Mouse (Mus musculus) limb, embryonic 13.5 days (tissue): ENCODE measurements around the gene Allc. TPM values are rescaled to one million over a fixed set of nuclear protein-coding genes. Genes with fewer than 3 reads are reported as not detected.

Experiments
- ATAC-seq: fragments of 200-750 bp; cut with Nextera tagmentation; 2 replicates; pipeline ENCODE4 v1.8.0; 2017; ENCODE audit warnings: low read depth, moderate number of reproducible peaks, moderate TSS enrichment; ENCODE audit not compliant: low FRiP score
- H3K27ac ChIP-seq: fragments of 300-500 bp; sonication (generic); 2 replicates; pipeline ENCODE4 v1.5.1; 2015; ENCODE audit warnings: inconsistent platforms, mild to moderate bottlenecking, moderate library complexity
- H3K27me3 ChIP-seq: fragments of 300-500 bp; sonication (generic); 2 replicates; pipeline ENCODE4 v1.6.1; 2015; ENCODE audit warnings: mild to moderate bottlenecking, inconsistent platforms
- H3K36me3 ChIP-seq: fragments of 300-500 bp; sonication (generic); 2 replicates; pipeline ENCODE4 v1.6.1; 2015; ENCODE audit warnings: inconsistent platforms, mild to moderate bottlenecking, moderate library complexity
- H3K4me1 ChIP-seq: fragments of 300-500 bp; sonication (generic); 2 replicates; pipeline ENCODE4 v1.6.1; 2015; ENCODE audit warnings: inconsistent platforms
- H3K4me2 ChIP-seq: fragments of 300-500 bp; sonication (generic); replicated peaks from 2 replicates; pipeline ENCODE4 v1.6.1; 2015; ENCODE audit warnings: inconsistent platforms, mild to moderate bottlenecking, moderate library complexity
- H3K4me3 ChIP-seq: fragments of 300-500 bp; sonication (generic); 2 replicates; pipeline ENCODE4 v1.5.1; 2015; ENCODE audit warnings: moderate library complexity, mild to moderate bottlenecking, inconsistent platforms
- H3K9ac ChIP-seq: fragments of 300-500 bp; sonication (generic); 2 replicates; pipeline ENCODE4 v1.6.1; 2015; ENCODE audit warnings: mild to moderate bottlenecking, inconsistent platforms
- H3K9me3 ChIP-seq: fragments of 300-500 bp; sonication (generic); 2 replicates; pipeline ENCODE4 v1.6.1; 2016; ENCODE audit warnings: inconsistent platforms
- WGBS: fragments of 180-500 bp; shearing (Covaris S2); methylation state at CpG from one replicate; pipeline ENCODE4 v1.1.7; 2015; 5-methylcytosine and 5-hydroxymethylcytosine counted together
- polyA plus RNA-seq: library from polyadenylated mRNA; unstranded; fragments of >200 nt; fragmentation: Nextera tagmentation; extraction: Ambion mirVana; gene quantifications from 2 replicates; pipeline ENCODE4 v1.2.1, GENCODE M21; 2015

Gene Allc
- polyA plus RNA-seq, 1 experiment from 2014 or later, result not detected

DNA sequence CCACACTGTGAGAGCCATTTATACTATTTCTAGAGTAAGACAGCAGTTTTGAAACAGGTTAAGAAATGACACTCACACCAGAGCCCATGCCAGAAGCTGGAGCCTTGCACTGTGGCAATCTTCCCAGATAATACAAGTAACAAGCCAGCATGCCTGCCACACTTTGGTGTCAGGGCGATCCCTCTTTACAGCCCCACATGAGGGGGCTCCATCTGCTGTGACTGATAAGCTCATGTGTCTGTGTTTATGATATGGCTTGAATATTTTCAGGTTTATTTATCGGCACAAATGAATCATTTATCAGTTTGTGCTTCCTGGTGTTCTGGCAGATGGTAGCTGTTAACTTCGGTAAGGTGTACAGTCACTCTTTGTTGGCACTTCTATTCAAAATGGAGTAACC lies 4.2 kb downstream of the Allc start:
- no peak overlapping the region for H3K4me2 ChIP-seq
- H3K9me3 ChIP-seq, result no peaks in the 10 kb centered on the region
- no peak overlapping the region for H3K27ac ChIP-seq
- 84% methylated on average over 3 of the region's 3 CpGs for WGBS
- ATAC-seq, result no peak
- 0 out of 2 replicates have a peak, but pooled peaks cover 5% of the 10 kb centered on the region for H3K4me1 ChIP-seq
- no peaks in the 10 kb centered on the region for H3K36me3 ChIP-seq
- no peak overlapping the region for H3K9ac ChIP-seq
- no peaks in the 10 kb centered on the region for H3K27me3 ChIP-seq
- H3K4me3 ChIP-seq, result no peak overlapping the region

DNA sequence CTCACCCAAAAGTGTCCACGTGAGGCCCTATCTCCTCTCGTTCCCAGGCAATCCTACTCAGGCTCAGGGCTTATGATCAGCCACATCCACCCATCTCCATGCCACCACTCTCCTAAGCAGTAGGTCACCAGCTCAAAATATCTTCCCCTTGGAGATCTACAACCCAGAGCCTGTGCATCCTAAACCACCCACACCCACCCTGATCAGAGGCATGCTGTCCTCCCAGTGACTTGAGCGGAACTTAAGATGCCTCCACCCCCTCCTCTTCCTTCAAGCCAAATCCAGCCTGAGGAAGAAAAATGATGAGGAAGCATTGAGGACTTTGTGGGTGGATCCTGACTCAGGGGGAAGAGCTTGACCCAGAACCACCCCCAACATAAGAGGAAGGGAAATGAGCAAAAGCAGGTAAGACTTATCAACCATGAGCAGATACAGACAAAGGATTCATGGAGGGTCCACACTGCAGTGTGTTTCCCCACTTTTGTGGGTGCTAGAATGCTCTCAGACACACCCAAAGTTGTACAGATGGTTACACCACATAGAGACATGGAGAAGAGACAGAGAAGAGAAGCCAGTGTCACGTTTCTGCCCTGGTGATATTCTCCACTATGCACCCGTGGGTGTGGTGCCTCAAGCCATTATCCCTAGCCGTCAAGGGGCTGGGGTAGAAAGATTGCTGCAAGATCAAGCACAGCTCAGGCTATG lies 6.8 kb downstream of the Allc start:
- ATAC-seq, result no peak
- H3K27ac ChIP-seq, result no peak overlapping the region
- no peaks in the 10 kb centered on the region for H3K9me3 ChIP-seq
- H3K4me3 ChIP-seq, result no peak overlapping the region
- H3K4me1 ChIP-seq, result 0 out of 2 replicates have a peak, but pooled peaks cover 11% of the 10 kb centered on the region
- no peak overlapping the region for H3K9ac ChIP-seq
- no peaks in the 10 kb centered on the region for H3K36me3 ChIP-seq
- 73% methylated on average over 6 of the region's 6 CpGs for WGBS
- H3K27me3 ChIP-seq, result no peaks in the 10 kb centered on the region
- H3K4me2 ChIP-seq, result no peak overlapping the region

DNA sequence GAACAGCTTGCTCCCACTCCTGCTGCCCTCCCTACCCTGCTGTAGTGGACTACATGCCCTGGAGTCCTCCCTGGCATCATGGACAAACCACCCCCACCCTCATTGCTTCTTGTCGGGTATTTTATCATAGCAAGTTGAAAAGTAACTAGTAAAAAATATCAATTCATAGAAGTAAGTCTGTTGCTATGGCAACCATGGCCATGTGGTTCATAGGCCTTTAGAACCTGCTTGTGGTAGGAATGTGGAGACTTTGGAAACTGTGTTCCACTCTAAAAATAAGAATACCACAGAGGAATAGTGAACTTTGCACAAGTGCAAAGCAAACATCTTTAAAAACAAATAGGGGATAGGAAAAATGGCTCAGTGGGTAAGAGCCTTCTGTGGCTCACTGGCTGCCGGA lies 10.1 kb downstream of the Allc start:
- no peak overlapping the region for H3K27ac ChIP-seq

DNA sequence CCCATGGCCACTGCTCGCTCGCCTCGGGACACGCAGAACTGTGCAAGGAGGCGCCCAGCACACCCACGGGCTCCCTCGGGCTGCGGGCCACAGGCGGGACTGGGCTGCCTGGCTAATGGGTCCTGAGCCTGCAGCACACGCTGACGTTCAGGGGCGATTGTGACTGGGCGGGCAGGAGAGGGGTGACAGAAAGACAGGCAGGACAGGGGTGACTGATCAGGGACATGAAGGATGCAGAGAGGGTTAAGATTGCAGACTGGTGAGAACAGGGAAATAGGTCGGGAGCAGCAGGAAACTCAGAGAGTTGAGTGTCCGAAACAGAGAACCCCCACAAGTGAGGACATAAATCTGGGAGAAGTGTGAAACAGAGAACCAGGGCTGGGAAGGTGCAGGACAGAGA lies 30.0 kb downstream of the Allc start, which contains the start of gene Dcdc2c:
Gene Dcdc2c (minus strand): TSS at position 101 of the 400 bp plus-strand sequence.
- Histone ChIP-seq H3K9me3 (no peaks in the 10 kb centered on the region), H3K27ac (no peak within 1 kb of the TSS), H3K4me2 (peak within 1 kb of the TSS; percentile 38; the same call in 1 of the 2 replicates), H3K4me3 (no peak within 1 kb of the TSS), H3K4me1 (peaks cover 13% of the 10 kb centered on the region), H3K27me3 (peaks cover 8% of the 10 kb centered on the region; the same call in 1 of the 2 replicates), H3K9ac (no peak within 1 kb of the TSS), H3K36me3 (no peaks in the 10 kb centered on the region)
- ATAC-seq, result peak; percentile 28; the same call in 1 of the 2 replicates
- WGBS, result 73% methylated on average over 15 of the region's 15 CpGs

More for the DNA sequence above, 10.1 kb downstream of the Allc start:
- Histone ChIP-seq H3K9ac (no peak overlapping the region), H3K36me3 (no peaks in the 10 kb centered on the region), H3K4me2 (no peak overlapping the region), H3K27me3 (no peaks in the 10 kb centered on the region), H3K9me3 (no peaks in the 10 kb centered on the region), H3K4me3 (no peak overlapping the region), H3K4me1 (0 out of 2 replicates have a peak, but pooled peaks cover 11% of the 10 kb centered on the region)
- no peak for ATAC-seq
- 80% methylated on average over 2 of the region's 2 CpGs for WGBS

DNA sequence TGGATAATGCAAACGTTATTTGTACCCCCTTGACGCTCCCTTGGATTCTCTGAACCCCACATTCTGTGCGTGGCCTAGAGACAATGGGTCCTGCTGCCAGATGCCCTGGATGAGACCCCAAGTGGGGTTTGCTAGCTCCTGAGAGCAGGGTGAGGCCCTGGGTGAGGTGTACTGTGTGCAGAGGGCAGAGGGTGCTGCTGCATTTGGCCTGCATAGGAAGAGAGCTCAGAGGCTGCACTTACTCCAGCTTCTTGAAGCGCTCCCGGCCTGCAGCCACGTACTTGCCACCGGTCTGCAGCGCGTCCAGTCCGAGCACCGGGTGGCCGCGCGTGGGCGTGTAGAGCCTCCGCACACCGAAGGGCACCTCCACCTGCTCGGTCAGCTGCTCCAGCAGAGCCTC lies 30.5 kb downstream of the Allc start:
- no peaks in the 10 kb centered on the region for H3K36me3 ChIP-seq
- peaks cover 8% of the 10 kb centered on the region; the same call in 1 of the 2 replicates for H3K27me3 ChIP-seq
- no peak overlapping the region for H3K27ac ChIP-seq
- no peak for ATAC-seq
- H3K4me3 ChIP-seq, result no peak overlapping the region
- peaks cover 13% of the 10 kb centered on the region for H3K4me1 ChIP-seq
- 62% methylated on average over 18 of the region's 18 CpGs for WGBS
- H3K9me3 ChIP-seq, result no peaks in the 10 kb centered on the region
- H3K9ac ChIP-seq, result no peak overlapping the region
- peak overlapping the region; percentile 38; the same call in 1 of the 2 replicates for H3K4me2 ChIP-seq

DNA sequence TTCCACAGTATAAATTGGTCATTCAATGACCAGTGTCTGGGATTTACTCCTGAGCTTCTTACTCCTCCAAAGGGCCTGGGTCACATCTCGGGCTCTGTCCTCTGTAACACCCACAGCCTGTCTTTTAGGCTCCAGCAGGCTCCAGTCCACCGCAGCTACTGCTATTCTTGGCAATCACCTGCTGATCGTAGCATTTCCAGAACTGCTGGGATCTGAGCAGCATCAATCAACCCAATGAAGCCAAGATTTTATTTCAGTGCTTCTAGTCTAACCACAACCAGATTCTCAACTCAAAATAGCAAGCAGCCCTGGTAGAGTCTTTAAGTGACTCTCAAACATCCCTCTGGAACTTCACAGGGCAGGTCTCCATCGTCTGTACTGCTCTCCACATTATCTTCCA lies 33.4 kb downstream of the Allc start:
- ATAC-seq, result no peak; the same call in 1 of the 2 replicates
- H3K36me3 ChIP-seq, result no peaks in the 10 kb centered on the region
- H3K4me2 ChIP-seq, result no peak overlapping the region
- H3K27me3 ChIP-seq, result peaks cover 8% of the 10 kb centered on the region; the same call in 1 of the 2 replicates
- no peak overlapping the region for H3K9ac ChIP-seq
- H3K4me3 ChIP-seq, result no peak overlapping the region
- H3K4me1 ChIP-seq, result peaks cover 13% of the 10 kb centered on the region
- 29% methylated on average over 4 of the region's 4 CpGs for WGBS
- H3K27ac ChIP-seq, result peak overlapping the region; percentile 28; the same call in 1 of the 2 replicates
- no peaks in the 10 kb centered on the region for H3K9me3 ChIP-seq

DNA sequence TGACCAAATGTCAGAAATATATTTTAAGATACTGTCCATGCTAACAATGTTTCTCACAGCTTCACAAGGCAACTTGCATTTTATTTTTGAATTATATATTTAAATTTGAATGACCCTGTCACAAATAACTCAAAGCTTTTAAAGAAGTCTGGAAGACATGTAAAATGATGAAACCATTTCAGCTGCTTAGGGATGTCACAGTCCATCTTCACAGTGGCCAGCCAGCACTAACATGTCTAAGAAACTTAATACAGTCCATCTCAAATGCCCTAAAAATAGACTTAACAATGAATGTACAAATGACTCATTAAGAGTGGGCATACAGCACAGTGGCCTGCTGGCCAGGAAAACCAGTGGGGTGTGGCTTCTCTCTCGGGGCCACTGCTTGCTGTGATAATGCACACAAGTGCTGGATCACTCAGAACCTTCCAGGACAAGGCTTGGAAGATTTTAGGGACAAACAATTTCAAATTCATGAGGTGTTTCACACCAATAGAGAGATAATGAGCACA lies 68.0 kb downstream of the Allc start:
- no peaks in the 10 kb centered on the region for H3K4me1 ChIP-seq
- H3K9me3 ChIP-seq, result peaks cover 5% of the 10 kb centered on the region
- no peaks in the 10 kb centered on the region for H3K27me3 ChIP-seq
- H3K4me3 ChIP-seq, result no peak overlapping the region
- 56% methylated on average over 1 of the region's 1 CpGs for WGBS
- no peak overlapping the region for H3K9ac ChIP-seq
- H3K4me2 ChIP-seq, result no peak overlapping the region
- ATAC-seq, result no peak
- no peaks in the 10 kb centered on the region for H3K36me3 ChIP-seq
- H3K27ac ChIP-seq, result no peak overlapping the region

DNA sequence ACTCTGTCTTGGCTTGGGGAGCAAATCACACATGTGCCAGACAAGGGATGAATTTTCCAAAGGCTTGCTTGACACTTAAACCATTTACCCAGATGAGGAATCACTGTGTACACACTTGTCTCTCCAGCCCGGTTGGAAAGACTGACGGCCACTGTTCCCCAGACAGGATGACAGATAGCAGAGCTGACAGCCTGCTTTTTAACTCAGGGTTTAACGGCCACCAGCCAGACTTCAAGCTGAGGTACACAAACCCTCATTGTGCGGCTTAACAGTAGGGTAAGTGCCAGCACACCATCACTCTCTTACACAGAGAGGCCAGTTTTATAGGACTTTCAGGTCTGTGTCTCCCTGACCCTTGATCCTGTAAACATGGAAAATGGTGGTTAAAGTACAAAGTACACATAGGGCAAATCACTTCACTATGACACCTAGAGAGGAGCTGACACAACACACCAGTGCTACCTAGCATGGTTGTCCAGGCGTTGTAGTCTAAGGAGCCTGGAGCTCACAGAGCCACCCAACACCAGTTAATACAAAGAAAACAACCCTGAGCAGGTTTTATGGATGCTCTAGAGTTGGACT lies 72.5 kb downstream of the Allc start:
- Histone ChIP-seq H3K27me3 (no peaks in the 10 kb centered on the region), H3K27ac (no peak overlapping the region), H3K4me1 (no peaks in the 10 kb centered on the region), H3K36me3 (no peaks in the 10 kb centered on the region), H3K4me3 (no peak overlapping the region), H3K4me2 (no peak overlapping the region), H3K9me3 (peaks cover 5% of the 10 kb centered on the region), H3K9ac (no peak overlapping the region)
- no peak for ATAC-seq
- WGBS, result 21% methylated on average over 5 of the region's 5 CpGs

Other genes starting within 250 kb of the Allc start
- 0.13 and 0.28 TPM in 2 replicates for gene Dcdc2c, start 30.1 kb downstream of the Allc start, polyA plus RNA-seq
- 0.17 and 0.31 TPM in 2 replicates for gene Colec11, start 40.9 kb upstream of the Allc start, polyA plus RNA-seq
- gene Rps7, start 53.4 kb upstream of the Allc start, polyA plus RNA-seq, result 682 and 708 TPM in 2 replicates
- gene Rnaseh1, start 67.1 kb upstream of the Allc start, polyA plus RNA-seq, result 31.8 and 32.3 TPM in 2 replicates
- gene Adi1, start 92.7 kb upstream of the Allc start, polyA plus RNA-seq, result 65.3 and 66.0 TPM in 2 replicates
- gene Trappc12, start 167.9 kb upstream of the Allc start, polyA plus RNA-seq, result 40.9 and 42.2 TPM in 2 replicates
- 31.0 and 33.3 TPM in 2 replicates for gene Eipr1, start 169.3 kb upstream of the Allc start, polyA plus RNA-seq